Mouse (Mus musculus) midbrain, embryonic 15.5 days (tissue): ENCODE measurements around the gene Tnp2. TPM values are rescaled to one million over a fixed set of nuclear protein-coding genes. Genes with fewer than 3 reads are reported as not detected.

Experiments used
- ATAC-seq: fragments of 200-750 bp; cut with Nextera tagmentation; replicated peaks from 2 replicates; pipeline ENCODE4 v1.8.0; 2017; ENCODE audit warnings: moderate TSS enrichment
- H3K27ac ChIP-seq: fragments of 300-500 bp; sonication (generic); 2 replicates; pipeline ENCODE4 v1.5.1; 2015; ENCODE audit warnings: mild to moderate bottlenecking, inconsistent platforms
- H3K27me3 ChIP-seq: fragments of 300-500 bp; sonication (generic); replicated peaks from 2 replicates; pipeline ENCODE4 v1.6.1; 2015; ENCODE audit warnings: inconsistent platforms
- H3K36me3 ChIP-seq: fragments of 300-500 bp; sonication (generic); replicated peaks from 2 replicates; pipeline ENCODE4 v1.6.1; 2015; ENCODE audit warnings: inconsistent platforms
- H3K4me1 ChIP-seq: fragments of 300-500 bp; sonication (generic); 2 replicates; pipeline ENCODE4 v1.6.1; 2015; ENCODE audit warnings: inconsistent platforms
- H3K4me2 ChIP-seq: fragments of 300-500 bp; sonication (generic); 2 replicates; pipeline ENCODE4 v1.6.1; 2015; ENCODE audit warnings: inconsistent platforms, mild to moderate bottlenecking, moderate library complexity
- H3K4me3 ChIP-seq: fragments of 300-500 bp; sonication (generic); 2 replicates; pipeline ENCODE4 v1.5.1; 2015; ENCODE audit warnings: mild to moderate bottlenecking, inconsistent platforms
- H3K9ac ChIP-seq: fragments of 300-500 bp; sonication (generic); 2 replicates; pipeline ENCODE4 v1.6.1; 2015; ENCODE audit warnings: mild to moderate bottlenecking, inconsistent platforms
- H3K9me3 ChIP-seq: fragments of 300-500 bp; sonication (generic); 2 replicates; pipeline ENCODE4 v1.6.1; 2016; ENCODE audit warnings: inconsistent platforms
- WGBS: fragments of 180-500 bp; shearing (Covaris S2); methylation state at CpG from one replicate; pipeline ENCODE4 v1.1.7; 2015; ENCODE audit warnings: mixed read lengths; 5-methylcytosine and 5-hydroxymethylcytosine counted together
- polyA plus RNA-seq: library from polyadenylated mRNA; unstranded; fragments of >200 nt; fragmentation: Nextera tagmentation; extraction: Ambion mirVana; gene quantifications from 2 replicates; pipeline ENCODE4 v1.2.1, GENCODE M21; 2015

The Tnp2 gene
- polyA plus RNA-seq, 1 experiment from 2014 or later: not detected

DNA sequence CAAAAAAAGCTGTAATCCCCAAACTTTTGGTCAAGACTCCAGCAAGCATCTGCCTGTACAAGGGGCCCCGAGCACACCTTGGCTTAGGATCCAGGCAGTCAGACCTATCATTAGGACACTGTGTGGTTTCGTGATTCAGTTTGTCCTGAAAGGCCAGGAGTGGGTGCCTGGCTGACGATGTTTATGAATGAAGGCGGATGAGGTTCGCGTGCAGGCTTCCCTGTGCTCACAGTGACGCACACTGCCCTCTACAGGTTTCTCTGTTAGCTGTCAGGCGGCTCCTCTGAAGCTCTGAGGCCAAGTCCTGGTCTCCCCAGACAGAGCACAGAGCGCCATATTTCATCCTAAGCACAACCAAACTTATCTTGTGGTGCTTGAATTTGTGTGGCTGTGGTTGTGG is 2.2 kb downstream of the Tnp2 start:
- ATAC-seq: peak; percentile 50
- Histone ChIP-seq H3K27me3 (peaks cover 8% of the 10 kb centered on the region; the same call in 1 of the 2 replicates), H3K9me3 (no peaks in the 10 kb centered on the region), H3K27ac (peak overlapping the region; percentile 83), H3K4me3 (peak overlapping the region; percentile 53), H3K9ac (peak overlapping the region; percentile 55), H3K36me3 (no peaks in the 10 kb centered on the region), H3K4me2 (peak overlapping the region; percentile 91), H3K4me1 (peaks cover 35% of the 10 kb centered on the region)
- under 1% methylated on average over 9 of the region's 9 CpGs for WGBS

- Histone ChIP-seq H3K4me2 (peak within 1 kb of the TSS; percentile 91), H3K36me3 (no peaks in the 10 kb centered on the region), H3K4me3 (peak within 1 kb of the TSS; percentile 53), H3K27me3 (peaks cover 8% of the 10 kb centered on the region; the same call in 1 of the 2 replicates), H3K9ac (peak within 1 kb of the TSS; percentile 55), H3K27ac (peak within 1 kb of the TSS; percentile 83), H3K4me1 (peaks cover 35% of the 10 kb centered on the region), H3K9me3 (no peaks in the 10 kb centered on the region)
- under 1% methylated on average over 56 of the region's 59 CpGs for WGBS
- peak; percentile 89 for ATAC-seq
Observed at GRCm38 (mm10) chr16:10785371-10786231, 2.9 kb downstream of the Tnp2 start, which contains the start of gene Socs1. TSS of gene Socs1 (minus strand) at chr16:10785536.

DNA sequence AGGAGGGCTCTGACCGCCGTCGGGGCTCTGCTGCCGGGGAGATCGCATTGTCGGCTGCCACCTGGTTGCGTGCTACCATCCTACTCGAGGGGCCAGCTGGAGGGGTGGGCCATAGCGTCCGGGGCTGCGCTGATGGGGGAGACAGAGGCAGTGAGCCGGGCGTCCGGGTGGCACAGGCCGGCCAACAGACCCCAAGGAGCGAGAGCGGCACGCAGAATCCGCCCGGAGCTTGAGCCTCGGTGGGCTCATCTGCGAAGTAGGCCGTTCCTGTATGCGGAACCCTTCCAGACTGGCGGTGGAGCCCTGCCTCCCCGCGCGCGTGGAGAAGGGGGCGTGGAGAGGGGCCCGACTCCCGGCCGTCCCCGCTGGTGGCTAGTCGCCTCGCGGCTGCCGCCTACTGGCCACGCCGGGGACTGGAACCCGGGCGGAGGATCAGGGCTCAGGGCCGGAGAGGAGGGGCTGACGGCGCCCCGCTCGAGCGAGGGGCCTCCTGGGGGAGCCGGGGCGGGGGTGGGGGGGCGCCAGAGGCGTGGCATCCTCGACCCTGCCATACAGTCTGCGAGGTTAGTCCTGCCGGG is 3.6 kb downstream of the Tnp2 start:
- ATAC-seq: peak; percentile 85
- peaks cover 8% of the 10 kb centered on the region; the same call in 1 of the 2 replicates for H3K27me3 ChIP-seq
- H3K27ac ChIP-seq: peak overlapping the region; percentile 83
- no peaks in the 10 kb centered on the region for H3K36me3 ChIP-seq
- WGBS: under 1% methylated on average over 53 of the region's 55 CpGs
- H3K4me3 ChIP-seq: peak overlapping the region; percentile 53
- H3K9ac ChIP-seq: peak overlapping the region; percentile 55
- H3K4me1 ChIP-seq: peaks cover 35% of the 10 kb centered on the region
- H3K4me2 ChIP-seq: peak overlapping the region; percentile 91
- no peaks in the 10 kb centered on the region for H3K9me3 ChIP-seq

DNA sequence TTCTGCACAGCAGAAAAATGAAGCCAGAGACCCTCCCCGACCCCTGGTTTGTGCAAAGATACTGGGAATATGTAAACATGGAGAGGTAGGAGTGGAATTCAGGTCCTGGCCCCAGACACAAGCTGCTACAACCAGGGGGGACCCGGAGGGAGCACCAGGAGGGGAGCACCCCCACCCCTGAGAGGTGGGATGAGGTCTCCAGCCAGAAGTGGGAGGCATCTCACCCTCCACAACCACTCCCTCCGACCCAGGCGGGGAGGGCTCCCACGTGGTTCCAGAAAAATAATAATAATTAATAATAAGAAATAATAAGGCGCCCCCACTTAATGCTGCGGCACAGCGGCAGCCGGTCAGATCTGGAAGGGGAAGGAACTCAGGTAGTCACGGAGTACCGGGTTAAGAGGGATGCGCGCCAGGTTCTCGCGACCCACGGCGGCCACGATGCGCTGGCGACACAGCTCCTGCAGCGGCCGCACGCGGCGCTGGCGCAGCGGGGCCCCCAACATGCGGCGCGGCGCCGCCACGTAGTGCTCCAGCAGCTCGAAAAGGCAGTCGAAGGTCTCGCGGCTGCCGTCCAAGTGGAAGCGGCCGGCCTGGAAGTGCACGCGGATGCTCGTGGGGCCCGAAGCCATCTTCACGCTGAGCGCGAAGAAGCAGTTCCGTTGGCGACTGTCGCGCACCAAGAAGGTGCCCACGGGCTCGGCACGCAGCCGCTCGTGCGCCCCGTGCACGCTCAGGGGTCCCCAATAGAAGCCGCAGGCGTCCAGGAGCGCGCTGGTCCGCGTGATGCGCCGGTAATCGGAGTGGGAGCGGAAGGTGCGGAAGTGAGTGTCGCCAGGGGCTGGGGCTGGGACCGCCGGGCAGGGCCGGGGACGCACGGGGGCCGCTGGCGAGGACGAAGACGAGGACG is 4.3 kb downstream of the Tnp2 start:
- Histone ChIP-seq H3K36me3 (no peaks in the 10 kb centered on the region), H3K4me3 (peak overlapping the region; percentile 53), H3K4me1 (peaks cover 35% of the 10 kb centered on the region), H3K27ac (peak overlapping the region; percentile 83), H3K9ac (peak overlapping the region; percentile 55), H3K4me2 (peak overlapping the region; percentile 91), H3K27me3 (peaks cover 8% of the 10 kb centered on the region; the same call in 1 of the 2 replicates), H3K9me3 (no peaks in the 10 kb centered on the region)
- peak; percentile 15 for ATAC-seq
- WGBS: 3% methylated on average over 81 of the region's 81 CpGs

DNA sequence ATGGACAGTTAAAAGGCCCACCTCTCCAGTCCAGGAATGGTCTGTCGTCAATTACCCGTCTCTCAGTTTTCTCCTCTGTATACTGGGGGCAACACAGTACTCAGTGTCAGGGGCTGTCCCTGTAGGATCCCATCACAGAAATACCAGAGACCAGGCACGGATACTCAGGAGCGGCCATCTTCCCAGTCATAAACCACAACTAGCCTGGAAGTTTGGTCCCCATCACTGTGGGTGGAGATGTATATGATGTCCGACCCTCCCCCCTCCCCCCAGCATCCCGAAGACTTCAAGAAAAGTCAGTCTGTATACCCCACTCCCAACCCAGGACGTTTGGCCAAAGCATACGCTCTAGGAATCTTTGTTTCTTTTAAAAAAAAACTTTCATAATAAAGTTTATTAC is 5.0 kb downstream of the Tnp2 start:
- Histone ChIP-seq H3K4me1 (peaks cover 35% of the 10 kb centered on the region), H3K36me3 (no peaks in the 10 kb centered on the region), H3K27me3 (peaks cover 8% of the 10 kb centered on the region; the same call in 1 of the 2 replicates), H3K9me3 (no peaks in the 10 kb centered on the region), H3K4me3 (no peak overlapping the region), H3K27ac (no peak overlapping the region), H3K4me2 (peak overlapping the region; percentile 91), H3K9ac (no peak overlapping the region)
- WGBS: 70% methylated on average over 8 of the region's 8 CpGs
- ATAC-seq: no peak

- no peak overlapping the region for H3K9ac ChIP-seq
- no peaks in the 10 kb centered on the region for H3K9me3 ChIP-seq
- peaks cover 8% of the 10 kb centered on the region; the same call in 1 of the 2 replicates for H3K27me3 ChIP-seq
- peak overlapping the region; percentile 91; the same call in 1 of the 2 replicates for H3K4me2 ChIP-seq
- H3K27ac ChIP-seq: no peak overlapping the region
- peaks cover 35% of the 10 kb centered on the region for H3K4me1 ChIP-seq
- ATAC-seq: no peak
- WGBS: 59% methylated on average over 1 of the region's 1 CpGs
- H3K4me3 ChIP-seq: no peak overlapping the region
- no peaks in the 10 kb centered on the region for H3K36me3 ChIP-seq
Observed at GRCm38 (mm10) chr16:10783152-10783434, 5.4 kb downstream of the Tnp2 start.

GRCm38 (mm10) chr16:10782377-10783151 is 5.9 kb downstream of the Tnp2 start:
- Histone ChIP-seq H3K4me3 (no peak overlapping the region), H3K9me3 (no peaks in the 10 kb centered on the region), H3K27ac (no peak overlapping the region), H3K27me3 (peaks cover 8% of the 10 kb centered on the region; the same call in 1 of the 2 replicates), H3K4me2 (peak overlapping the region; percentile 91; the same call in 1 of the 2 replicates), H3K9ac (no peak overlapping the region; the same call in 1 of the 2 replicates), H3K36me3 (no peaks in the 10 kb centered on the region), H3K4me1 (peaks cover 35% of the 10 kb centered on the region)
- 42% methylated on average over 6 of the region's 6 CpGs for WGBS
- ATAC-seq: no peak

- 45% methylated on average over 9 of the region's 9 CpGs for WGBS
- no peak for ATAC-seq
- Histone ChIP-seq H3K4me3 (no peak overlapping the region), H3K9ac (no peak overlapping the region), H3K9me3 (no peaks in the 10 kb centered on the region), H3K4me2 (no peak overlapping the region), H3K27ac (no peak overlapping the region), H3K36me3 (no peaks in the 10 kb centered on the region), H3K4me1 (peaks cover 35% of the 10 kb centered on the region), H3K27me3 (peaks cover 8% of the 10 kb centered on the region; the same call in 1 of the 2 replicates)
Observed at GRCm38 (mm10) chr16:10781862-10782371, 6.5 kb downstream of the Tnp2 start.

DNA sequence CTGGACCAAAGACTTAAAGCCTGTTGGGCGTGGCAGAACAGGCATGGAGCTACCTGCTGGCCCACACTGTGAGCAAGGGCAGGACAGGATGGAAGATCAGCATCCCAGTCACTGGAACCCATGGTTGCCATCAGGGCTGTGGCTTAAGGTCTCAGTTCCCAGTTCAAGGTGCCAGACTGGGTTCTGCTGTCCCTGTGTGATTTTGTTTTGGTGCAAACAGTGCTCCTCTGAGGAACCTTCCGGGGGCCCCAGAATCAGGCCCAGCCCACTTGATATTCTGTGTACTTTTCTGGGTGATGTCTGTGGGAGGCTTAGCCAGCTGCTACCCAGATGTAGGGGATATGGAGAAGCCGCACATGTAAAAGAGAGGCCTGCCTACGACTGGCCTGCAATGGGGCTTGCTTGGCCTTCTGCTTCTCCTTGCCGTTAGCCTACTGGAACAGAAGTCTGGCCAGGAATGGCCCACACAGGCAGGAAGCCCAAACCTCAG is 7.8 kb downstream of the Tnp2 start:
- Histone ChIP-seq H3K4me2 (no peak overlapping the region), H3K4me1 (peaks cover 26% of the 10 kb centered on the region), H3K27ac (no peak overlapping the region), H3K9me3 (no peaks in the 10 kb centered on the region), H3K36me3 (no peaks in the 10 kb centered on the region), H3K27me3 (peaks cover 8% of the 10 kb centered on the region; the same call in 1 of the 2 replicates), H3K9ac (no peak overlapping the region), H3K4me3 (no peak overlapping the region)
- 90% methylated on average over 5 of the region's 5 CpGs for WGBS
- no peak for ATAC-seq

GRCm38 (mm10) chr16:10777579-10778160 is 10.8 kb downstream of the Tnp2 start:
- no peaks in the 10 kb centered on the region for H3K27me3 ChIP-seq
- no peak overlapping the region for H3K9ac ChIP-seq
- H3K9me3 ChIP-seq: no peaks in the 10 kb centered on the region
- no peak overlapping the region for H3K4me2 ChIP-seq
- no peaks in the 10 kb centered on the region for H3K36me3 ChIP-seq
- no peak overlapping the region for H3K27ac ChIP-seq
- H3K4me1 ChIP-seq: 0 out of 2 replicates have a peak, but pooled peaks cover 5% of the 10 kb centered on the region
- 68% methylated on average over 5 of the region's 5 CpGs for WGBS
- no peak for ATAC-seq
- H3K4me3 ChIP-seq: no peak overlapping the region

DNA sequence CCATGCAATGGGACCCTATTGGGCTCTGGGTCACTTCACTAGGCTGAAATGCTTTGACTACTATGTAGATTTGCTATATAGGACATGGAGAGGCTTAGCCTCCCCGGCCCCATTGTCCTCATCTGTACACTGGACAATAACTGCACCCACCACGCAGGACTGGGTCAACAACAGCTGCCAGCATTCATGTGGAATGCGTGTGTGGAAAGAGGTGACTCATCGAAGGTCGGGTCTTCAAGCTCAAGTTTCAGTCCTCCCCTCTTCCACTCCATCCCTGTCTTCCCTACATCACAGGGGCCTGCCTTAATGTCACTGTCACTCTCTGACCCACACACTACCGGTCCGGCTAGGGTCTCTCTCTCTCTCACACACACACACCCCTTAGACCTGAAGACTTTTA is 12.1 kb downstream of the Tnp2 start:
- H3K27ac ChIP-seq: no peak overlapping the region
- H3K4me3 ChIP-seq: no peak overlapping the region
- no peak overlapping the region for H3K9ac ChIP-seq
- WGBS: 65% methylated on average over 7 of the region's 7 CpGs
- no peaks in the 10 kb centered on the region for H3K9me3 ChIP-seq
- H3K36me3 ChIP-seq: no peaks in the 10 kb centered on the region
- ATAC-seq: no peak
- H3K27me3 ChIP-seq: no peaks in the 10 kb centered on the region
- H3K4me1 ChIP-seq: no peaks in the 10 kb centered on the region
- H3K4me2 ChIP-seq: no peak overlapping the region
